In the genomic region with DNA sequence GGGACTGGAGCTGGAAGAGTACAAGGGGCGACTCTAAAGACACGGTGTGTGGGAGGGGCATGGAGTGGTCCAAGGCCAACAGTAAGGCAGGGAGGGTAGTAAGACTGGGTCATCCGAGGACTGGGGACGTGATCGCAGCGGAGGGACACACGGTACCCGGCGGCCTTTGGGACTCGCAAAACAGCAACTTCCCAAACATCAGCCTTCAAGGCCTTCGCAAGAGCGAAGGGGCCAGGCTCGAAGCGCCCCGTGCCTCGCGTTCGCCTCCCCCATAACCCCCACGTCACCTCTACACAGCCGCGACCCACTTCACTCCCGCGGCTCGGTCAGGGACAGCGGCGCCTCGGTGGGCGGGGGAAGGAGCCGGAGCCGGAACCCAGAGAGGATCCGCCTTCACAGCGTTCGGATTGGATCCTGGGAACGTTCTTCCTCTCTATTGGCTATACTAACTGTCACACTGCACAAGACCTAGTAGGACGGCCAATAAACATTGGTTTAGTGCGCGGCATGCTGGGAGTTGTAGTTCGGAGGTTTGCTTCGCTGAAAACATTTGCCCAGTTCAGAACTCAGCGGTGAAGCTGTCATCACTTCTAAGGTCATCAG, we compare ENCODE assay signal across 8 mouse cellular contexts. TPM values are rescaled to one million over a fixed set of nuclear protein-coding genes. Genes with fewer than 3 reads are reported as not detected.
DNase-seq lines count a peak whose midpoint lies in the region; ATAC-seq lines count a peak whose summit lies in the region.

TSS of gene Zfp691 (minus strand) at position 345 of the 603 bp plus-strand sequence.

- peak within 1 kb of the TSS; percentile 72 to 76 for H3K4me3 ChIP-seq in heart, embryonic 14.5 days (ENCODE audit: control insufficient read depth in 1 of 2, insufficient read depth in 1 of 2, low read depth in 1 of 2, low read length in 2 of 2)
- H3K4me3 ChIP-seq in liver, embryonic 13.5 days (replicated peaks) = peak within 1 kb of the TSS; percentile 83
- H3K4me3 ChIP-seq in stomach, embryonic 16.5 days (replicated peaks; ENCODE audit: low read length) = peak within 1 kb of the TSS; percentile 83

- peak; percentile 100 for ATAC-seq in CD4-positive, CD25-positive, alpha-beta regulatory T cell, adult 4 months
- ATAC-seq in heart, embryonic 14.5 days (ENCODE audit: insufficient number of reproducible peaks, insufficient read depth, low FRiP score, low read depth) = peak; percentile 98
- ATAC-seq in liver, embryonic 13.5 days (ENCODE audit: low read depth) = peak; percentile 99
- ATAC-seq in stomach, embryonic 16.5 days (ENCODE audit: insufficient read depth, low FRiP score) = peak; percentile 100

- peak within 1 kb of the TSS; percentile 57 to 74 for H3K27ac ChIP-seq in heart, embryonic 14.5 days (replicated peaks in 1 of 2; ENCODE audit: control insufficient read depth in 1 of 2, insufficient read depth in 1 of 2, low read depth in 2 of 2, low read length in 2 of 2)
- peak within 1 kb of the TSS; percentile 82 for H3K27ac ChIP-seq in liver, embryonic 13.5 days
- H3K27ac ChIP-seq in stomach, embryonic 16.5 days (ENCODE audit: low read length) = no peak within 1 kb of the TSS

- peak within 1 kb of the TSS; percentile 90 for H3K9ac ChIP-seq in heart, embryonic 14.5 days (ENCODE audit: low read length)
- peak within 1 kb of the TSS; percentile 91 for H3K9ac ChIP-seq in liver, embryonic 13.5 days
- H3K9ac ChIP-seq in stomach, embryonic 16.5 days (ENCODE audit: low read length) = peak within 1 kb of the TSS; percentile 92

- WGBS in heart, embryonic 14.5 days = 1% methylated on average over 35 of the region's 40 CpGs
- under 1% methylated on average over 40 of the region's 40 CpGs for WGBS in liver, embryonic 13.5 days (ENCODE audit: insufficient replicate concordance)
- under 1% methylated on average over 40 of the region's 40 CpGs for WGBS in stomach, embryonic 16.5 days

- peaks cover 5 to 16% of the 10 kb centered on the region in 2 experiments; a peak in 3 of 4 replicates for H3K4me1 ChIP-seq in heart, embryonic 14.5 days (ENCODE audit: control insufficient read depth in 2 of 2, insufficient read depth in 2 of 2, low read length in 2 of 2)
- peaks cover 47% of the 10 kb centered on the region for H3K4me1 ChIP-seq in liver, embryonic 13.5 days (replicated peaks)
- peaks cover 9% of the 10 kb centered on the region for H3K4me1 ChIP-seq in stomach, embryonic 16.5 days (ENCODE audit: control insufficient read depth, insufficient read depth, low read length)

- H3K36me3 ChIP-seq in heart, embryonic 14.5 days (ENCODE audit: control insufficient read depth, insufficient read depth, low read length) = peaks cover 19% of the 10 kb centered on the region
- peaks cover 56% of the 10 kb centered on the region for H3K36me3 ChIP-seq in liver, embryonic 13.5 days
- H3K36me3 ChIP-seq in stomach, embryonic 16.5 days (ENCODE audit: control insufficient read depth, insufficient read depth, low read length) = peaks cover 6% of the 10 kb centered on the region

- H3K27me3 ChIP-seq in heart, embryonic 14.5 days (ENCODE audit: control insufficient read depth, insufficient read depth, low read length) = no peaks in the 10 kb centered on the region
- H3K27me3 ChIP-seq in liver, embryonic 13.5 days = no peaks in the 10 kb centered on the region
- H3K27me3 ChIP-seq in stomach, embryonic 16.5 days (ENCODE audit: control insufficient read depth, insufficient read depth, low read length) = no peaks in the 10 kb centered on the region

- no peaks in the 10 kb centered on the region for H3K9me3 ChIP-seq in heart, embryonic 14.5 days (ENCODE audit: control insufficient read depth, low read length)
- H3K9me3 ChIP-seq in liver, embryonic 13.5 days (replicated peaks) = no peaks in the 10 kb centered on the region
- H3K9me3 ChIP-seq in stomach, embryonic 16.5 days (replicated peaks; ENCODE audit: control insufficient read depth, low read length) = no peaks in the 10 kb centered on the region

- peak within 1 kb of the TSS; percentile 84 for H3K4me2 ChIP-seq in heart, embryonic 14.5 days (ENCODE audit: low read length)
- H3K4me2 ChIP-seq in liver, embryonic 13.5 days = peak within 1 kb of the TSS; percentile 89
- peak within 1 kb of the TSS; percentile 90 for H3K4me2 ChIP-seq in stomach, embryonic 16.5 days (ENCODE audit: low read depth, low read length)

- DNase-seq in c-Kit-negative CD71-positive TER-119-positive erythroid progenitor cells, embryonic 14.5 days (ENCODE audit: low read depth, low spot score) = peak; percentile 96
- DNase-seq in fibroblast of lung, adult 2 months (ENCODE audit: low read depth) = peak; percentile 95
- DNase-seq in kidney, postnatal 14 days = peak; percentile 98
- peak; percentile 93 for DNase-seq in liver, embryonic 13.5 days
- peak; percentile 89 for DNase-seq in neural tube, embryonic 10.5 days (ENCODE audit: extremely low spot score, low spot score)

RNA-seq across cellular contexts. Expression of gene Zfp691, which starts in this region (rescaled TPM):
- 1 to 10 TPM; 3.5 to 4.8 TPM for polyA plus RNA-seq in CD4-positive, CD25-positive, alpha-beta regulatory T cell, adult 4 months (2017; shearing (Covaris generic))
- polyA plus RNA-seq in heart, embryonic 14.5 days (2014; fragmentation: Nextera tagmentation; extraction: Ambion mirVana) = 11.2 and 12.0 TPM in 2 replicates
- 2.8 and 2.9 TPM in 2 replicates for polyA plus RNA-seq in liver, embryonic 13.5 days (2015; fragmentation: Nextera tagmentation; extraction: Ambion mirVana)
- 4.9 and 5.5 TPM in 2 replicates for polyA plus RNA-seq in stomach, embryonic 16.5 days (2015; fragmentation: Nextera tagmentation; extraction: Ambion mirVana)
